Mouse (Mus musculus) spleen, postnatal 36 days (tissue): Measurements from ENCODE around the gene Gm13288.
"Not testable (repeated sequence)": the region's sequence is repeated elsewhere in the genome, so short reads cannot be mapped to it uniquely, and the experiment has no call there.

Experiments
- DNase-seq, 2 experiments: peaks; one replicate each; pipeline ENCODE4 v3.0.0; 2022; ENCODE audit warnings: low spot score in 2 of 2, mixed read lengths in 1 of 2

The Gm13288 gene

GRCm38 (mm10) chr4:88805231-88805630, at the start of gene Gm13288:
Gene Gm13288, plus strand, starts transcription at chr4:88805531.
- not testable (repeated sequence) for DNase-seq

- DNase-seq: not testable (repeated sequence)
Observed at GRCm38 (mm10) chr4:88756581-88757513, 48.5 kb upstream of the Gm13288 start.

GRCm38 (mm10) chr4:88757628-88758031, 47.7 kb upstream of the Gm13288 start:
- DNase-seq: peak; percentile 82 to 84

GRCm38 (mm10) chr4:88758751-88759150, 46.6 kb upstream of the Gm13288 start:
- DNase-seq: not testable (repeated sequence)

- peak; percentile 23 to 41 for DNase-seq
Observed at GRCm38 (mm10) chr4:88759610-88760268, 45.6 kb upstream of the Gm13288 start, which contains the start of gene Gm13283. Gene Gm13283, plus strand, starts transcription at chr4:88760119.

DNA sequence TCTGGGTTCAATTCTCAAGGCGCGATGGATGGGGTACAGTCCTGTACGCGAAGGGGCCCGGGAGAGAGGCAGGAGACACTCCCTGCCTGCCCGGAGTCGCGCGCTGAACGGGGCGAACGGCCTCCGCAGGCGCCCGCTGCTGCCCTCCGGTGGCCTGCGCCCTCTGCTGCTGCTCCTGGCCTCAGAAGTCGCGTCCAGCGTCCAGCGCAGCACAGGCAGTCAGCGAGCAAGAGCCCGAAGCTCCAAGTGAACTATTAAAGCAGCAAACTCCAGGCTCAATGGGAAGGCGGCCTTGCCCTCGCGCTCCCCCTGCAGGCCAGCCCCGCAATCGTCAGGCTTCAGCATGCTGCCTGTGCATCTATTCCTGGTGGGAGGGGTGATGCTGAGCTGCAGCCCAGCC, 44.9 kb upstream of the Gm13288 start:
- DNase-seq: peak; percentile 55 to 61

DNA sequence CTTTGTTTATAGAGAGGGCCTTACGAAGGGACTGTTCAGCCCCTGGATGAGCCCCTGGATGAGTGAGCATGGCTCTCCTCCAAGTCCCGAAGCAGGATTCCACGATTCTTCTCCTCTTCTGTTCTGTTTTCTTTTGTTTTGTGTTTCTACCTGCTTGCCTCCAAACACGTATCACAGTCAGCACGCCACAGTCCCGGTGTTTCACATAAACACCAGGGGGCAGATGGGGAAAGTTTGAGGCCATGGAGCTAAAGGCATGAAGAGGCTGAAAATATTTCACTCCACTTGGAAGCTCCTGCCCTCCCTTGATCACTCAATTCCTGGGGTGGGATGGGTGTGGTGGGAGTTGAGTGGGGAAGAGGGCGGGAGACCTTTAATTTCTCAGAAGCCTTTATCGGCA, 43.6 kb upstream of the Gm13288 start:
- peak; percentile 69 to 73 for DNase-seq

- not testable (repeated sequence) for DNase-seq
Observed at GRCm38 (mm10) chr4:88762341-88762740, 43.0 kb upstream of the Gm13288 start.

DNA sequence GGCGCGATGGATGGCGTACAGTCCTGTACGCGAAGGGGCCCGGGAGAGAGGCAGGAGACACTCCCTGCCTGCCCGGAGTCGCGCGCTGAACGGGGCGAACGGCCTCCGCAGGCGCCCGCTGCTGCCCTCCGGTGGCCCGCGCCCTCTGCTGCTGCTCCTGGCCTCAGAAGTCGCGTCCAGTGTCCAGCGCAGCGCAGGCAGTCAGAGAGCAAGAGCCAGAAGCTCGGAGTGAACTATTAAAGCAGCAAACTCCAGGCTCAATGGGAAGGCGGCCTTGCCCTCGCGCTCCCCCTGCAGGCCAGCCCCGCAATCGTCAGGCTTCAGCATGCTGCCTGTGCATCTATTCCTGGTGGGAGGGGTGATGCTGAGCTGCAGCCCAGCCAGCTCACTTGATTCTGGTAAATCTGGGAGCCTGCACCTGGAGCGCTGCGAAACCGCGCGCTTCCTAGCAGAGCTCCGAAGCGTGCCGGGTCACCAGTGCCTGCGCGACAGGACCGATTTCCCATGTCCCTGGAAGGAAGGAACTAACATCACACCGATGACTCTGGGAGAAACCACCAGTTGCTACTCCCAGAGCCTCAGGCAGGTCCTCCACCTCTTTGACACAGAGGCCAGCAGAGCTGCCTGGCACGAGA, 41.8 kb upstream of the Gm13288 start:
- DNase-seq: peak; percentile 19 to 28

DNA sequence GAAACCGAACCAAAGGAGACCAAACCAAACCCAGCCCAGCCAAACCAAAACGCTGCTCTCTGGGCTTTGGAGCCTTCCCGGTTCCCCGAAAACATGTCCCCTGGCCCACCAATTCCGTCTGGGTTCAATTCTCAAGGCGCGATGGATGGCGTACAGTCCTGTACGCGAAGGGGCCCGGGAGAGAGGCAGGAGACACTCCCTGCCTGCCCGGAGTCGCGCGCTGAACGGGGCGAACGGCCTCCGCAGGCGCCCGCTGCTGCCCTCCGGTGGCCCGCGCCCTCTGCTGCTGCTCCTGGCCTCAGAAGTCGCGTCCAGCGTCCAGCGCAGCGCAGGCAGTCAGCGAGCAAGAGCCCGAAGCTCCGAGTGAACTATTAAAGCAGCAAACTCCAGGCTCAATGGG, 31.8 kb upstream of the Gm13288 start, which contains the start of gene Gm13290:
TSS of gene Gm13290 (plus strand) at position 301 of the 400 bp plus-strand sequence.
- not testable (repeated sequence) for DNase-seq

GRCm38 (mm10) chr4:88776622-88777021, 28.7 kb upstream of the Gm13288 start, which contains the start of gene Gm13289:
Gene Gm13289, plus strand, starts transcription at chr4:88776922.
- not testable (repeated sequence) for DNase-seq

DNA sequence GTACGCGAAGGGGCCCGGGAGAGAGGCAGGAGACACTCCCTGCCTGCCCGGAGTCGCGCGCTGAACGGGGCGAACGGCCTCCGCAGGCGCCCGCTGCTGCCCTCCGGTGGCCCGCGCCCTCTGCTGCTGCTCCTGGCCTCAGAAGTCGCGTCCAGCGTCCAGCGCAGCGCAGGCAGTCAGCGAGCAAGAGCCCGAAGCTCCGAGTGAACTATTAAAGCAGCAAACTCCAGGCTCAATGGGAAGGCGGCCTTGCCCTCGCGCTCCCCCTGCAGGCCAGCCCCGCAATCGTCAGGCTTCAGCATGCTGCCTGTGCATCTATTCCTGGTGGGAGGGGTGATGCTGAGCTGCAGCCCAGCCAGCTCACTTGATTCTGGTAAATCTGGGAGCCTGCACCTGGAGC, 25.8 kb upstream of the Gm13288 start, which contains the start of gene Gm13272:
TSS of gene Gm13272 (plus strand) at position 301 of the 400 bp plus-strand sequence.
- not testable (repeated sequence) for DNase-seq

- not testable (repeated sequence) for DNase-seq
Observed at GRCm38 (mm10) chr4:88780320-88780719, 25.0 kb upstream of the Gm13288 start.

- not testable (repeated sequence) for DNase-seq
Observed at GRCm38 (mm10) chr4:88781831-88782230, 23.5 kb upstream of the Gm13288 start, which contains the start of gene Ifnz. Gene Ifnz, plus strand, starts transcription at chr4:88782131.

DNA sequence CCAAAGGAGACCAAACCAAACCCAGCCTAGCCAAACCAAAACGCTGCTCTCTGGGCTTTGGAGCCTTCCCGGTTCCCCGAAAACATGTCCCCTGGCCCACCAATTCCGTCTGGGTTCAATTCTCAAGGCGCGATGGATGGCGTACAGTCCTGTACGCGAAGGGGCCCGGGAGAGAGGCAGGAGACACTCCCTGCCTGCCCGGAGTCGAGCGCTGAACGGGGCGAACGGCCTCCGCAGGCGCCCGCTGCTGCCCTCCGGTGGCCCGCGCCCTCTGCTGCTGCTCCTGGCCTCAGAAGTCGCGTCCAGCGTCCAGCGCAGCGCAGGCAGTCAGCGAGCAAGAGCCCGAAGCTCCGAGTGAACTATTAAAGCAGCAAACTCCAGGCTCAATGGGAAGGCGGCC, 23.0 kb upstream of the Gm13288 start:
- not testable (repeated sequence) for DNase-seq

DNA sequence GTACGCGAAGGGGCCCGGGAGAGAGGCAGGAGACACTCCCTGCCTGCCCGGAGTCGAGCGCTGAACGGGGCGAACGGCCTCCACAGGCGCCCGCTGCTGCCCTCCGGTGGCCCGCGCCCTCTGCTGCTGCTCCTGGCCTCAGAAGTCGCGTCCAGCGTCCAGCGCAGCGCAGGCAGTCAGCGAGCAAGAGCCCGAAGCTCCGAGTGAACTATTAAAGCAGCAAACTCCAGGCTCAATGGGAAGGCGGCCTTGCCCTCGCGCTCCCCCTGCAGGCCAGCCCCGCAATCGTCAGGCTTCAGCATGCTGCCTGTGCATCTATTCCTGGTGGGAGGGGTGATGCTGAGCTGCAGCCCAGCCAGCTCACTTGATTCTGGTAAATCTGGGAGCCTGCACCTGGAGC, 19.9 kb upstream of the Gm13288 start, which contains the start of gene Gm13276:
TSS of gene Gm13276 (plus strand) at position 301 of the 400 bp plus-strand sequence.
- not testable (repeated sequence) for DNase-seq

DNA sequence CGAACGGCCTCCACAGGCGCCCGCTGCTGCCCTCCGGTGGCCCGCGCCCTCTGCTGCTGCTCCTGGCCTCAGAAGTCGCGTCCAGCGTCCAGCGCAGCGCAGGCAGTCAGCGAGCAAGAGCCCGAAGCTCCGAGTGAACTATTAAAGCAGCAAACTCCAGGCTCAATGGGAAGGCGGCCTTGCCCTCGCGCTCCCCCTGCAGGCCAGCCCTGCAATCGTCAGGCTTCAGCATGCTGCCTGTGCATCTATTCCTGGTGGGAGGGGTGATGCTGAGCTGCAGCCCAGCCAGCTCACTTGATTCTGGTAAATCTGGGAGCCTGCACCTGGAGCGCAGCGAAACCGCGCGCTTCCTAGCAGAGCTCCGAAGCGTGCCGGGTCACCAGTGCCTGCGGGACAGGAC, 16.9 kb upstream of the Gm13288 start, which contains the start of gene Gm13277:
TSS of gene Gm13277 (plus strand) at position 231 of the 400 bp plus-strand sequence.
- peak; percentile 66 to 70 for DNase-seq

DNA sequence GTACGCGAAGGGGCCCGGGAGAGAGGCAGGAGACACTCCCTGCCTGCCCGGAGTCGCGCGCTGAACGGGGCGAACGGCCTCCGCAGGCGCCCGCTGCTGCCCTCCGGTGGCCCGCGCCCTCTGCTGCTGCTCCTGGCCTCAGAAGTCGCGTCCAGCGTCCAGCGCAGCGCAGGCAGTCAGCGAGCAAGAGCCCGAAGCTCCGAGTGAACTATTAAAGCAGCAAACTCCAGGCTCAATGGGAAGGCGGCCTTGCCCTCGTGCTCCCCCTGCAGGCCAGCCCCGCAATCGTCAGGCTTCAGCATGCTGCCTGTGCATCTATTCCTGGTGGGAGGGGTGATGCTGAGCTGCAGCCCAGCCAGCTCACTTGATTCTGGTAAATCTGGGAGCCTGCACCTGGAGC, 14.1 kb upstream of the Gm13288 start, which contains the start of gene Gm13278:
TSS of gene Gm13278 (plus strand) at position 301 of the 400 bp plus-strand sequence.
- not testable (repeated sequence) for DNase-seq

DNA sequence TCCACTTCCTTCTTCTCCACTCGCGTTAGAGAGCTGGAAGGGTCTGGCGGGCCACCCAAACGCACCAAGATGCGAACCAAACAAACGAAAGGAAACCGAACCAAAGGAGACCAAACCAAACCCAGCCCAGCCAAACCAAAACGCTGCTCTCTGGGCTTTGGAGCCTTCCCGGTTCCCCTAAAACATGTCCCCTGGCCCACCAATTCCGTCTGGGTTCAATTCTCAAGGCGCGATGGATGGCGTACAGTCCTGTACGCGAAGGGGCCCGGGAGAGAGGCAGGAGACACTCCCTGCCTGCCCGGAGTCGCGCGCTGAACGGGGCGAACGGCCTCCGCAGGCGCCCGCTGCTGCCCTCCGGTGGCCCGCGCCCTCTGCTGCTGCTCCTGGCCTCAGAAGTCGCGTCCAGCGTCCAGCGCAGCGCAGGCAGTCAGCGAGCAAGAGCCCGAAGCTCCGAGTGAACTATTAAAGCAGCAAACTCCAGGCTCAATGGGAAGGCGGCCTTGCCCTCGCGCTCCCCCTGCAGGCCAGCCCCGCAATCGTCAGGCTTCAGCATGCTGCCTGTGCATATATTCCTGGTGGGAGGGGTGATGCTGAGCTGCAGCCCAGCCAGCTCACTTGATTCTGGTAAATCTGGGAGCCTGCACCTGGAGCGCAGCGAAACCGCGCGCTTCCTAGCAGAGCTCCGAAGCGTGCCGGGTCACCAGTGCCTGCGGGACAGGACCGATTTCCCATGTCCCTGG, 11.2 kb upstream of the Gm13288 start, which contains the start of gene Gm13275:
TSS of gene Gm13275 (plus strand) at position 552 of the 740 bp plus-strand sequence.
- DNase-seq: peak; percentile 55 to 58

- not testable (repeated sequence) for DNase-seq
Observed at GRCm38 (mm10) chr4:88797097-88797496, 8.2 kb upstream of the Gm13288 start, which contains the start of gene Gm13279. Gene Gm13279, plus strand, starts transcription at chr4:88797397.
